Mouse (Mus musculus) CH12.LX (cell line): ENCODE measurements at regions not wholly inside any gene's neighbourhood (a gene's known extent, or its start where the extent isn't known, plus 50 kb on each side); places are given as distances from the start of the nearest gene placed in this dataset.
"Not testable (repeated sequence)": the region's sequence is repeated elsewhere in the genome, so short reads cannot be mapped to it uniquely, and the experiment has no call there.

ENCODE experiments used
- DNase-seq: peaks from one replicate; pipeline ENCODE4 v3.0.0-alpha.2; 2013; ENCODE audit errors: extremely low read depth
- H3K27ac ChIP-seq: 2 replicates; pipeline ENCODE4 v1.5.1; 2012; ENCODE audit warnings: low read depth, mild to moderate bottlenecking, control low read depth, moderate library complexity; ENCODE audit not compliant: insufficient read depth
- H3K27me3 ChIP-seq: replicated peaks from 2 replicates; pipeline ENCODE3; 2012; ENCODE audit warnings: inconsistent platforms
- H3K36me3 ChIP-seq, 2 experiments: replicated peaks in 1 of 2; 2 replicates each; pipeline versions ENCODE3 to v1.6.1; 2012; ENCODE audit warnings: inconsistent platforms in 1 of 2, low read length in 1 of 2, mild to moderate bottlenecking in 1 of 2, mixed read lengths in 1 of 2, moderate library complexity in 1 of 2; ENCODE audit not compliant: control insufficient read depth in 1 of 2, insufficient read depth in 1 of 2
- H3K4me1 ChIP-seq, 2 experiments: 2 replicates each; pipeline ENCODE4 v1.6.1; 2012; ENCODE audit warnings: inconsistent platforms in 1 of 2, moderate library complexity in 1 of 2; ENCODE audit not compliant: insufficient read depth in 2 of 2, control insufficient read depth in 1 of 2
- H3K4me2 ChIP-seq: 2 replicates; pipeline ENCODE4 v1.6.1; 2012; ENCODE audit warnings: low read depth, mild to moderate bottlenecking, control low read depth; ENCODE audit not compliant: poor library complexity, insufficient read depth, severe bottlenecking
- H3K4me3 ChIP-seq, 3 experiments: fragments of 150-350 bp in 1 of 3; sonication (generic) in 1 of 3; replicated peaks in 1 of 3; 2 replicates each; pipeline versions ENCODE3 to v1.5.1; 2011 to 2012; ENCODE audit warnings: low read depth in 2 of 3, low read length in 2 of 3, mild to moderate bottlenecking in 2 of 3, moderate library complexity in 2 of 3, control low read depth in 1 of 3, improper control_type of control experiment in 1 of 3, inconsistent platforms in 1 of 3, mixed read lengths in 1 of 3; ENCODE audit not compliant: poor library complexity in 1 of 3
- H3K79me2 ChIP-seq: replicated peaks from 2 replicates; pipeline ENCODE4 v1.6.1; 2012; ENCODE audit warnings: mild to moderate bottlenecking, moderate library complexity; ENCODE audit not compliant: control insufficient read depth, poor library complexity, insufficient read depth, severe bottlenecking; ENCODE audit errors: extremely low read depth
- H3K9ac ChIP-seq: 2 replicates; pipeline ENCODE4 v1.6.1; 2012; ENCODE audit warnings: low read depth, mild to moderate bottlenecking, control low read depth, moderate library complexity; ENCODE audit not compliant: insufficient read depth
- H3K9me3 ChIP-seq: replicated peaks from 2 replicates; pipeline ENCODE3; 2012; ENCODE audit warnings: low read length, inconsistent platforms, mixed read lengths
- CTCF ChIP-seq, 2 experiments: IDR thresholded peaks in 1 of 2; conservative IDR thresholded peaks in 1 of 2; 2 replicates each; pipeline ENCODE4 v1.5.1; 2011 to 2012; ENCODE audit warnings: low read depth in 2 of 2, low read length in 2 of 2, improper control_type of control experiment in 1 of 2, inconsistent platforms in 1 of 2, mild to moderate bottlenecking in 1 of 2, moderate library complexity in 1 of 2
- JUN ChIP-seq: IDR thresholded peaks from 2 replicates; pipeline ENCODE4 v1.6.1; 2011; ENCODE audit warnings: low read depth, mild to moderate bottlenecking, low read length, improper control_type of control experiment, moderate library complexity; ENCODE audit not compliant: insufficient read depth
- MEF2A ChIP-seq: IDR thresholded peaks from 2 replicates; pipeline ENCODE4 v1.6.1; 2014; ENCODE audit warnings: low read depth, mild to moderate bottlenecking, inconsistent platforms, low read length, improper control_type of control experiment, borderline replicate concordance
- RAD21 ChIP-seq: IDR thresholded peaks from 2 replicates; pipeline ENCODE4 v1.6.1; 2011; ENCODE audit warnings: low read depth, mild to moderate bottlenecking, low read length, improper control_type of control experiment, moderate library complexity
- RCOR1 ChIP-seq: conservative IDR thresholded peaks from 2 replicates; pipeline ENCODE4 v1.6.1; 2012; ENCODE audit warnings: low read depth, mild to moderate bottlenecking, inconsistent platforms, low read length, improper control_type of control experiment
- SMC3 ChIP-seq: IDR thresholded peaks from 2 replicates; pipeline ENCODE4 v1.6.1; 2011; ENCODE audit warnings: low read depth, low read length, improper control_type of control experiment
- UBTF ChIP-seq: IDR thresholded peaks from 2 replicates; pipeline ENCODE4 v1.6.1; 2012; ENCODE audit warnings: low read depth, mild to moderate bottlenecking, inconsistent platforms, low read length, improper control_type of control experiment, moderate library complexity
- USF1 ChIP-seq: IDR thresholded peaks from 2 replicates; pipeline ENCODE4 v1.6.1; 2014; ENCODE audit warnings: low read depth, mild to moderate bottlenecking, inconsistent platforms, low read length, improper control_type of control experiment
- ZC3H11A ChIP-seq: IDR thresholded peaks from 2 replicates; pipeline ENCODE4 v1.6.1; 2012; ENCODE audit warnings: low read depth, mild to moderate bottlenecking, inconsistent platforms, low read length, improper control_type of control experiment
- dilution Hi-C: fragments of 300-500 bp; cut with MboI; formaldehyde crosslinking; loops from 2 replicates; pipeline ENCODE4 v1.14.3; 2020; ENCODE audit warnings: low sequenced_read_pairs; ENCODE audit not compliant: extremely low pct_unique_long_range_greater_than_20kb, extremely low pct_ligation_motif_present
- in situ Hi-C: fragments of 300-500 bp; cut with MboI; formaldehyde crosslinking; loops from 3 replicates; pipeline ENCODE4 v1.14.3; 2019; ENCODE audit warnings: low sequenced_read_pairs, low pct_ligation_motif_present, low pct_unique_long_range_greater_than_20kb, mixed read lengths

DNA sequence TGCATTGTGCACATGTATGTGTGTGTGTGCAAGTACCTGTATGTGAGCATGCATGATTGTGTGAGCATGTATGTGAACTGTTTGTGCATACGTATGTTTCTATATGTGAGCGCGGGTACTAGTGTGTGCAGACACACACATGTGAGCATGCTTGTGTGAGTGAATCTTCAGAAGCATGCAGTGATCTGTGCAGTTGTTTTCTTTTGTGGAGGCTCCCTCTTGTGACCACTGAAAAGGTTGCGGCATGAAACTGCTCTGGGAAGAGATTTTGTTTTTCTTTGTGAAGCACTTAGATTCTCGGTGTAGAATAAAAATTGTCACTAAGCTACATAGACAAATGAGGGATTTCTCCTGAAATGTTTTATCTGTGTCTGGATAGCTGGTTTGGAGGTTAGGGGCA, 189.2 kb upstream of the Rapgef5 start:
- H3K36me3 ChIP-seq, H3K4me1 ChIP-seq, H3K9me3 ChIP-seq, H3K27ac ChIP-seq, DNase-seq, H3K27me3 ChIP-seq, H3K4me3 ChIP-seq, H3K4me2 ChIP-seq, in situ Hi-C loops, dilution Hi-C loops, H3K9ac ChIP-seq, H3K79me2 ChIP-seq: not testable (repeated sequence)
- peak; percentile 31 for TF ChIP-seq RAD21
- TF ChIP-seq SMC3: peak; percentile 11; the same call in 1 of the 2 replicates
- peak in 1 of 2 experiments; percentile 24; a peak in 1 of 4 replicates for TF ChIP-seq CTCF (conservative IDR thresholded peaks at IDR 0.05 in 1 of 2, IDR thresholded peaks at IDR 0.05 in 1 of 2; ENCODE audit: low read depth in 2 of 2, low read length in 2 of 2)

DNA sequence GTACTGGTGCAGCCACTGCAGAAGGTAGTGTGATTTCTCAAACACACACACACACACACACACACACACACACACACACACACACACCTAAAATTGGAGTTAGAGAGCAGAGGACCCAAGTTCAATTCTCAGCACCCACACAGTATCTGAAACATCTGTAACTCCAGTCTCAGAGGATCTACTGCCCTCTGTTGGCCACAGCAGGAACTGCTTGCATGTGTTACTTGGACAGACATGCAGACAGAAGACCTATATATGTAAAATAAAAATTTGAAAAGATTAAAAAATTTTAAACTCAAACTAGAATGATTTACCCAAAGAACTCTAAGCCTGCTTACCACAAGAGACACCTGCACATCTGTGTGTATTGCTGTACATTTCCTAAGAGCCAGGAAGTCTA, 185.9 kb upstream of the Rapgef5 start:
- H3K27ac ChIP-seq: no peak overlapping the region
- H3K27me3 ChIP-seq: no peaks in the 10 kb centered on the region
- H3K79me2 ChIP-seq: no peaks in the 10 kb centered on the region
- no peak overlapping the region for H3K9ac ChIP-seq
- H3K4me3 ChIP-seq: no peak overlapping the region
- H3K4me2 ChIP-seq: no peak overlapping the region
- no peaks in the 10 kb centered on the region for H3K4me1 ChIP-seq
- TF ChIP-seq JUN: no peak
- peak in 1 of 2 experiments; percentile 44; a peak in 3 of 4 replicates for TF ChIP-seq CTCF (conservative IDR thresholded peaks at IDR 0.05 in 1 of 2, IDR thresholded peaks at IDR 0.05 in 1 of 2; ENCODE audit: low read depth in 2 of 2, low read length in 2 of 2)
- no peak for TF ChIP-seq RCOR1
- TF ChIP-seq ZC3H11A: no peak
- no peak for TF ChIP-seq UBTF
- no peak for TF ChIP-seq MEF2A
- in situ Hi-C loops (no loop called here), dilution Hi-C loops (no loop called here)
- DNase-seq: no peak
- H3K36me3 ChIP-seq: no peaks in the 10 kb centered on the region
- peaks cover 9% of the 10 kb centered on the region for H3K9me3 ChIP-seq

DNA sequence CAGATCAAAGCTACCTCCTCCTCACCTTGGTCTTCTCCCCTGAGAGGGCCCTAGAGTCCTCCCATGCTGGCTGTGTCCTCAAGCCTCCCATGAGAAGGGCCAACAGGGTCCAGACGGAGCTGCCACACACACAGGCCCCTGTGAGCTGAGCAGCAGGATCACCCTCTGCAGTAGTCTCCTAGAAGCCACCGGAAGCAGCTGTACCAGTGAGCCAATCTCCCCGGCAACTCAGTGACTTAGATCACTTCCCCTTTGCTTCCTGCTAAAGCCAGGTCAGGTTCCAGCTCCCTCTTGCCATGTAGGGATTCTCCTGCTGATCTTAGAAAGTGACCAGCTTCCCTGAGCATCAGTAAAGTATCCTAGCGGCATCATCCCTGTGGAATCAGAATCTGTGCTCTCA, 179.4 kb upstream of the Rapgef5 start:
- in situ Hi-C loops (no loop called here), dilution Hi-C loops (no loop called here)
- no peak for DNase-seq
- peaks cover 1% of the 10 kb centered on the region for H3K27me3 ChIP-seq
- H3K9me3 ChIP-seq: no peaks in the 10 kb centered on the region
- no peak overlapping the region for H3K4me3 ChIP-seq
- H3K79me2 ChIP-seq: no peaks in the 10 kb centered on the region
- no peak for TF ChIP-seq USF1
- TF ChIP-seq, all 38 proteins: peak for 0
- H3K36me3 ChIP-seq: no peaks in the 10 kb centered on the region
- peaks cover 0 to 8% of the 10 kb centered on the region in 2 experiments; a peak in 1 of 4 replicates for H3K4me1 ChIP-seq
- H3K4me2 ChIP-seq: no peak overlapping the region
- H3K9ac ChIP-seq: no peak overlapping the region
- H3K27ac ChIP-seq: no peak overlapping the region
